Mouse (Mus musculus): ENCODE results near the gene Adcy5. TPM values are rescaled to one million over a fixed set of nuclear protein-coding genes. Genes with fewer than 3 reads are reported as not detected.

Adcy5 gene
- polyA plus RNA-seq, 1 experiment from 2014 or later: 4.7 TPM

GRCm38 (mm10) chr16:35308486-35309143 is 153.9 kb downstream of the Adcy5 start:
- H3K27me3 ChIP-seq (ENCODE audit: control insufficient read depth, insufficient read depth, low read length): no peaks in the 10 kb centered on the region
- 84% methylated on average over 6 of the region's 6 CpGs for WGBS
- peaks cover 6% of the 10 kb centered on the region for H3K36me3 ChIP-seq (ENCODE audit: control insufficient read depth, insufficient read depth, low read length)
- no peaks in the 10 kb centered on the region for H3K4me1 ChIP-seq (ENCODE audit: control insufficient read depth, insufficient read depth, low read length)
- no peak overlapping the region for H3K27ac ChIP-seq (ENCODE audit: low read length)
- H3K9me3 ChIP-seq (ENCODE audit: control insufficient read depth, low read depth, low read length): no peaks in the 10 kb centered on the region
- no peak overlapping the region for H3K4me3 ChIP-seq (ENCODE audit: low read depth, low read length)
- ATAC-seq (ENCODE audit: insufficient number of reproducible peaks, insufficient read depth, low FRiP score, low read depth): no peak
- H3K9ac ChIP-seq (replicated peaks; ENCODE audit: low read depth, low read length): no peak overlapping the region
- H3K4me2 ChIP-seq (replicated peaks; ENCODE audit: low read depth, low read length): no peak overlapping the region

- ATAC-seq (ENCODE audit: insufficient number of reproducible peaks, insufficient read depth, low FRiP score, low read depth): no peak
- 85% methylated on average over 4 of the region's 4 CpGs for WGBS
- Histone ChIP-seq H3K36me3 (ENCODE audit: control insufficient read depth, insufficient read depth, low read length) (peaks cover 9% of the 10 kb centered on the region), H3K4me2 (replicated peaks; ENCODE audit: low read depth, low read length) (no peak overlapping the region), H3K9me3 (ENCODE audit: control insufficient read depth, low read depth, low read length) (no peaks in the 10 kb centered on the region), H3K9ac (replicated peaks; ENCODE audit: low read depth, low read length) (no peak overlapping the region), H3K27me3 (ENCODE audit: control insufficient read depth, insufficient read depth, low read length) (no peaks in the 10 kb centered on the region), H3K27ac (ENCODE audit: low read length) (no peak overlapping the region), H3K4me1 (ENCODE audit: control insufficient read depth, insufficient read depth, low read length) (no peaks in the 10 kb centered on the region), H3K4me3 (ENCODE audit: low read depth, low read length) (no peak overlapping the region)
These were observed 155.0 kb downstream of the Adcy5 start for GRCm38 (mm10) chr16:35309634-35310033.

GRCm38 (mm10) chr16:35310551-35311110 is 156.0 kb downstream of the Adcy5 start:
- Histone ChIP-seq H3K9ac (replicated peaks; ENCODE audit: low read depth, low read length) (no peak overlapping the region), H3K27me3 (ENCODE audit: control insufficient read depth, insufficient read depth, low read length) (no peaks in the 10 kb centered on the region), H3K4me3 (ENCODE audit: low read depth, low read length) (no peak overlapping the region), H3K36me3 (ENCODE audit: control insufficient read depth, insufficient read depth, low read length) (peaks cover 9% of the 10 kb centered on the region), H3K4me1 (ENCODE audit: control insufficient read depth, insufficient read depth, low read length) (no peaks in the 10 kb centered on the region), H3K9me3 (ENCODE audit: control insufficient read depth, low read depth, low read length) (no peaks in the 10 kb centered on the region), H3K4me2 (replicated peaks; ENCODE audit: low read depth, low read length) (no peak overlapping the region), H3K27ac (ENCODE audit: low read length) (no peak overlapping the region)
- no peak for ATAC-seq (ENCODE audit: insufficient number of reproducible peaks, insufficient read depth, low FRiP score, low read depth)
- 17% methylated on average over 2 of the region's 2 CpGs for WGBS

GRCm38 (mm10) chr16:35311586-35311985 is 156.9 kb downstream of the Adcy5 start:
- H3K27ac ChIP-seq (ENCODE audit: low read length): no peak overlapping the region
- H3K4me1 ChIP-seq (ENCODE audit: control insufficient read depth, insufficient read depth, low read length): no peaks in the 10 kb centered on the region
- no peak overlapping the region for H3K4me3 ChIP-seq (ENCODE audit: low read depth, low read length)
- no peaks in the 10 kb centered on the region for H3K9me3 ChIP-seq (ENCODE audit: control insufficient read depth, low read depth, low read length)
- ATAC-seq (ENCODE audit: insufficient number of reproducible peaks, insufficient read depth, low FRiP score, low read depth): no peak
- no peaks in the 10 kb centered on the region for H3K27me3 ChIP-seq (ENCODE audit: control insufficient read depth, insufficient read depth, low read length)
- H3K4me2 ChIP-seq (replicated peaks; ENCODE audit: low read depth, low read length): no peak overlapping the region
- no peak overlapping the region for H3K9ac ChIP-seq (replicated peaks; ENCODE audit: low read depth, low read length)
- H3K36me3 ChIP-seq (ENCODE audit: control insufficient read depth, insufficient read depth, low read length): peaks cover 9% of the 10 kb centered on the region
- WGBS: 49% methylated on average over 8 of the region's 8 CpGs

GRCm38 (mm10) chr16:35315496-35315895 is 160.8 kb downstream of the Adcy5 start:
- no peak overlapping the region for H3K4me2 ChIP-seq (replicated peaks; ENCODE audit: low read depth, low read length)
- H3K9me3 ChIP-seq (ENCODE audit: control insufficient read depth, low read depth, low read length): no peaks in the 10 kb centered on the region
- H3K4me1 ChIP-seq (ENCODE audit: control insufficient read depth, insufficient read depth, low read length): no peaks in the 10 kb centered on the region
- H3K4me3 ChIP-seq (ENCODE audit: low read depth, low read length): no peak overlapping the region
- H3K9ac ChIP-seq (replicated peaks; ENCODE audit: low read depth, low read length): no peak overlapping the region
- peaks cover 9% of the 10 kb centered on the region for H3K36me3 ChIP-seq (ENCODE audit: control insufficient read depth, insufficient read depth, low read length)
- no peak overlapping the region for H3K27ac ChIP-seq (ENCODE audit: low read length)
- no peaks in the 10 kb centered on the region for H3K27me3 ChIP-seq (ENCODE audit: control insufficient read depth, insufficient read depth, low read length)
- ATAC-seq (ENCODE audit: insufficient number of reproducible peaks, insufficient read depth, low FRiP score, low read depth): no peak
- 69% methylated on average over 3 of the region's 3 CpGs for WGBS

GRCm38 (mm10) chr16:35316856-35317264 is 162.2 kb downstream of the Adcy5 start:
- no peak overlapping the region for H3K9ac ChIP-seq (replicated peaks; ENCODE audit: low read depth, low read length)
- H3K27me3 ChIP-seq (ENCODE audit: control insufficient read depth, insufficient read depth, low read length): no peaks in the 10 kb centered on the region
- H3K4me3 ChIP-seq (ENCODE audit: low read depth, low read length): no peak overlapping the region
- H3K4me2 ChIP-seq (replicated peaks; ENCODE audit: low read depth, low read length): no peak overlapping the region
- no peaks in the 10 kb centered on the region for H3K9me3 ChIP-seq (ENCODE audit: control insufficient read depth, low read depth, low read length)
- no peaks in the 10 kb centered on the region for H3K4me1 ChIP-seq (ENCODE audit: control insufficient read depth, insufficient read depth, low read length)
- H3K27ac ChIP-seq (ENCODE audit: low read length): no peak overlapping the region
- peaks cover 9% of the 10 kb centered on the region for H3K36me3 ChIP-seq (ENCODE audit: control insufficient read depth, insufficient read depth, low read length)
- ATAC-seq (ENCODE audit: insufficient number of reproducible peaks, insufficient read depth, low FRiP score, low read depth): no peak

- Histone ChIP-seq H3K4me2 (replicated peaks; ENCODE audit: low read depth, low read length) (no peak overlapping the region), H3K9me3 (ENCODE audit: control insufficient read depth, low read depth, low read length) (no peaks in the 10 kb centered on the region), H3K36me3 (ENCODE audit: control insufficient read depth, insufficient read depth, low read length) (peaks cover 8% of the 10 kb centered on the region), H3K27me3 (ENCODE audit: control insufficient read depth, insufficient read depth, low read length) (no peaks in the 10 kb centered on the region), H3K9ac (replicated peaks; ENCODE audit: low read depth, low read length) (no peak overlapping the region), H3K4me3 (ENCODE audit: low read depth, low read length) (no peak overlapping the region), H3K27ac (ENCODE audit: low read length) (no peak overlapping the region), H3K4me1 (ENCODE audit: control insufficient read depth, insufficient read depth, low read length) (no peaks in the 10 kb centered on the region)
- ATAC-seq (ENCODE audit: insufficient number of reproducible peaks, insufficient read depth, low FRiP score, low read depth): no peak
- 85% methylated on average over 5 of the region's 5 CpGs for WGBS
These were observed 162.8 kb downstream of the Adcy5 start for GRCm38 (mm10) chr16:35317460-35317859.

GRCm38 (mm10) chr16:35318397-35318796 is 163.7 kb downstream of the Adcy5 start:
- ATAC-seq (ENCODE audit: insufficient number of reproducible peaks, insufficient read depth, low FRiP score, low read depth): no peak
- no peaks in the 10 kb centered on the region for H3K27me3 ChIP-seq (ENCODE audit: control insufficient read depth, insufficient read depth, low read length)
- H3K4me2 ChIP-seq (replicated peaks; ENCODE audit: low read depth, low read length): no peak overlapping the region
- H3K4me1 ChIP-seq (ENCODE audit: control insufficient read depth, insufficient read depth, low read length): no peaks in the 10 kb centered on the region
- no peaks in the 10 kb centered on the region for H3K9me3 ChIP-seq (ENCODE audit: control insufficient read depth, low read depth, low read length)
- 56% methylated on average over 6 of the region's 6 CpGs for WGBS
- H3K4me3 ChIP-seq (ENCODE audit: low read depth, low read length): no peak overlapping the region
- no peak overlapping the region for H3K27ac ChIP-seq (ENCODE audit: low read length)
- peaks cover 5% of the 10 kb centered on the region for H3K36me3 ChIP-seq (ENCODE audit: control insufficient read depth, insufficient read depth, low read length)
- H3K9ac ChIP-seq (replicated peaks; ENCODE audit: low read depth, low read length): no peak overlapping the region

- Histone ChIP-seq H3K4me2 (replicated peaks; ENCODE audit: low read depth, low read length) (no peak overlapping the region), H3K27ac (ENCODE audit: low read length) (no peak overlapping the region), H3K9ac (replicated peaks; ENCODE audit: low read depth, low read length) (no peak overlapping the region), H3K4me3 (ENCODE audit: low read depth, low read length) (no peak overlapping the region), H3K36me3 (ENCODE audit: control insufficient read depth, insufficient read depth, low read length) (no peaks in the 10 kb centered on the region; the same call in 1 of the 2 replicates), H3K9me3 (ENCODE audit: control insufficient read depth, low read depth, low read length) (no peaks in the 10 kb centered on the region), H3K4me1 (ENCODE audit: control insufficient read depth, insufficient read depth, low read length) (no peaks in the 10 kb centered on the region), H3K27me3 (ENCODE audit: control insufficient read depth, insufficient read depth, low read length) (no peaks in the 10 kb centered on the region)
- 35% methylated on average over 4 of the region's 4 CpGs for WGBS
- ATAC-seq (ENCODE audit: insufficient number of reproducible peaks, insufficient read depth, low FRiP score, low read depth): no peak
These were observed 164.7 kb downstream of the Adcy5 start for GRCm38 (mm10) chr16:35319335-35319734.

Measured in stomach, embryonic 14.5 days (tissue).